Mouse (Mus musculus) gastrocnemius, postnatal 25 days (tissue): ENCODE data around the gene Msn. TPM values are rescaled to one million over a fixed set of nuclear protein-coding genes. Genes with fewer than 3 reads are reported as not detected.
"Not testable (repeated sequence)": the region's sequence is repeated elsewhere in the genome, so short reads cannot be mapped to it uniquely, and the experiment has no call there.

Experiments
- DNase-seq: peaks from one replicate; pipeline ENCODE4 v3.0.0; 2022
- total RNA-seq, 2 experiments: library from RNA; stranded (reverse); gene quantifications; 1 replicate in 1 of 2; 2 replicates in 1 of 2; pipeline ENCODE4 v1.2.3; 2021

Gene Msn
- total RNA-seq, 2 experiments from 2014 or later: 31.4 to 38.2 TPM

GRCm38 (mm10) chrX:96144960-96145488 lies 49.2 kb downstream of the Msn start:
- no peak for DNase-seq

GRCm38 (mm10) chrX:96148217-96148616 lies 52.4 kb downstream of the Msn start:
- no peak for DNase-seq

GRCm38 (mm10) chrX:96153362-96153761 lies 57.5 kb downstream of the Msn start:
- DNase-seq: no peak

GRCm38 (mm10) chrX:96157936-96158335 lies 62.1 kb downstream of the Msn start:
- no peak for DNase-seq

- DNase-seq: no peak
These were observed 66.7 kb downstream of the Msn start for GRCm38 (mm10) chrX:96162571-96162970.

- no peak for DNase-seq
These were observed 76.0 kb downstream of the Msn start for GRCm38 (mm10) chrX:96171645-96172388.

GRCm38 (mm10) chrX:96178437-96178836 lies 82.6 kb downstream of the Msn start:
- no peak for DNase-seq

GRCm38 (mm10) chrX:96184100-96184732 lies 88.4 kb downstream of the Msn start:
- no peak for DNase-seq

GRCm38 (mm10) chrX:96205143-96205542 lies 109.3 kb downstream of the Msn start:
- not testable (repeated sequence) for DNase-seq

- DNase-seq: no peak
These were observed 111.0 kb downstream of the Msn start for GRCm38 (mm10) chrX:96206872-96207271.

- no peak for DNase-seq
These were observed 122.2 kb downstream of the Msn start for GRCm38 (mm10) chrX:96218088-96218487.

Other genes with a start within 250 kb of the Msn start
- gene Las1l, start 139.1 kb upstream of the Msn start, total RNA-seq: 10 to 100 TPM; 25.9 to 28.3 TPM
- gene Vsig4, start 197.4 kb downstream of the Msn start, total RNA-seq: not detected